Mouse (Mus musculus): Measurements from ENCODE around the gene Rnps1. TPM values are rescaled to one million over a fixed set of nuclear protein-coding genes. Genes with fewer than 3 reads are reported as not detected.
"Not testable (repeated sequence)": the region's sequence is repeated elsewhere in the genome, so short reads cannot be mapped to it uniquely, and the experiment has no call there.

Rnps1 gene
- total and polyA plus RNA-seq, 2 experiments from 2014 or later: 291 to 363 TPM

DNA sequence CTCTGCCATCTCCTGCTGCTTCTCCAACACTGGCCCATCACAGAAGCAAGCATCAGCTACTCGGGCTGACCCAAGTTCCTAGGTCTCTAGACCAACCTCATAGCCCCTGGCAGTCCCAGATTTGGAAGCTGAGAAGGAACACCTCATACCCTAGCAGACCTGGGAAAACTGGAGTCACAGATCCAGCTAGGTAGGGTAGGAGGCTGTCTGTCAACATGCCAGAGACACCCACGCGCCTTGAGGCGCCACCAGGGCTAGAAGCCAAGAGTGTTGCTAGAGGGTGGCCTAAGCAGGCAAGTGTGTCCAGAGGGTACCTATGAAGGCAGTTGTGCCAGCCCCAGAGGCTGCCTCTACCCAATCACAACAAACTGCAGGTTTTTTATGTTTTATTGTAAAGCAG lies 29.0 kb downstream of the Rnps1 start:
- no peak for ATAC-seq
- WGBS: 88% methylated on average over 4 of the region's 4 CpGs

DNA sequence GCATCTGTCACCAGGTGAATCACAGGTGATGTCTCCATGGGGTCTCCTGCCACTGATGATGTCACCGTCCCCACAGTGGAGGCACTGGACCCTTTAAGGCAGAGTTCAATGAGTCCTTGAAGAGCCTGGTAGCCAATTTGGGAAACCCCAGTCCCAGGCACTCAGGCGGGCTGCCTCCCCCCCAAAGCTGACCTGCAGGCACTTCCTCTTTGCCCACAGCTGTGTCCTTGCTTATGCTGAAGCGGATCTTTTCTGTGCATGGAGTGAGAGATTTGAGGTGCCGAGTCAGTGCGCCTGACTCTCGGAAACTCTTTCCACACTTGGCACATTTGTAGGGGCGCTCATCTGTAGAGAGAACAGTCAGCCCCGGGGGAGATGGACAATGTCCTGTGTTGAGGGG lies 32.2 kb downstream of the Rnps1 start:
- no peaks in the 10 kb centered on the region for H3K4me1 ChIP-seq (ENCODE audit: insufficient read depth)
- H3K4me2 ChIP-seq (ENCODE audit: low read depth): no peak overlapping the region
- no peak overlapping the region for H3K4me3 ChIP-seq (ENCODE audit: low read depth, low read length)
- no peak for TF ChIP-seq CTCF (IDR thresholded peaks at IDR 0.05; ENCODE audit: low read depth)
- no peaks in the 10 kb centered on the region for H3K9me3 ChIP-seq (ENCODE audit: low read length)
- no peak overlapping the region for H3K9ac ChIP-seq
- no peaks in the 10 kb centered on the region for H3K27me3 ChIP-seq (ENCODE audit: insufficient read depth, low read length)
- ATAC-seq (no peak), DNase-seq (no peak)
- 96% methylated on average over 8 of the region's 8 CpGs for WGBS
- no peak overlapping the region for H3K27ac ChIP-seq (ENCODE audit: low read depth, low read length)
- H3K36me3 ChIP-seq (ENCODE audit: insufficient read depth): peaks cover 85% of the 10 kb centered on the region

More for the DNA sequence above, 29.0 kb downstream of the Rnps1 start:
- Histone ChIP-seq H3K27ac (ENCODE audit: low read depth, low read length) (no peak overlapping the region), H3K27me3 (ENCODE audit: insufficient read depth, low read length) (no peaks in the 10 kb centered on the region), H3K4me2 (ENCODE audit: low read depth) (no peak overlapping the region), H3K9me3 (ENCODE audit: low read length) (no peaks in the 10 kb centered on the region), H3K4me1 (ENCODE audit: insufficient read depth) (no peaks in the 10 kb centered on the region), H3K4me3 (ENCODE audit: low read depth, low read length) (no peak overlapping the region), H3K36me3 (ENCODE audit: insufficient read depth) (peaks cover 82% of the 10 kb centered on the region), H3K9ac (no peak overlapping the region)
- DNase-seq: no peak
- no peak for TF ChIP-seq CTCF (IDR thresholded peaks at IDR 0.05; ENCODE audit: low read depth)

DNA sequence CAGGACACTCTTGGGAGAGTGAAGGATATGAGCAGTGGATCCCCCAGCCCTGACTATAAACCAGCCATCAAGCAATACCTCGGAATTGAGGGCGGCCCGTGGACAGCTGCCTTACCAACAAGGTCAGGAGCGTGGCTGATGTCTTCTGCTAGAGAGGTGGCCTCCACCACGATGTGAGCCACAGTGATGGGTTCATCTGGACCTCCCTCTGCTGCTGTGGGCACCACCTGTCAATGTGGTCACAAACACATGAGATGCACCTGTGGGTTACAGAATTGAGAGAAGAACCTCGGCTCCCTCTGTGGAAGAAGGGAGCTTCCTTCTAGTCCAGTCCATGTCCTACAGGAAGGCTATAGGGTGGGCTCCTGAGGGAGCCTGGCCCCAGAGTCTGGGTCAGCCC lies 35.1 kb downstream of the Rnps1 start:
- no peak overlapping the region for H3K4me2 ChIP-seq (ENCODE audit: low read depth)
- DNase-seq: no peak
- peaks cover 64% of the 10 kb centered on the region for H3K36me3 ChIP-seq (ENCODE audit: insufficient read depth)
- ATAC-seq: no peak
- 94% methylated on average over 6 of the region's 6 CpGs for WGBS
- no peaks in the 10 kb centered on the region for H3K27me3 ChIP-seq (ENCODE audit: insufficient read depth, low read length)
- no peak for TF ChIP-seq CTCF (IDR thresholded peaks at IDR 0.05; ENCODE audit: low read depth)
- H3K9ac ChIP-seq: no peak overlapping the region
- peaks cover 10% of the 10 kb centered on the region; the same call in 1 of the 2 replicates for H3K4me1 ChIP-seq (ENCODE audit: insufficient read depth)
- H3K9me3 ChIP-seq (ENCODE audit: low read length): no peaks in the 10 kb centered on the region
- H3K4me3 ChIP-seq (ENCODE audit: low read depth, low read length): no peak overlapping the region
- H3K27ac ChIP-seq (ENCODE audit: low read depth, low read length): no peak overlapping the region

DNA sequence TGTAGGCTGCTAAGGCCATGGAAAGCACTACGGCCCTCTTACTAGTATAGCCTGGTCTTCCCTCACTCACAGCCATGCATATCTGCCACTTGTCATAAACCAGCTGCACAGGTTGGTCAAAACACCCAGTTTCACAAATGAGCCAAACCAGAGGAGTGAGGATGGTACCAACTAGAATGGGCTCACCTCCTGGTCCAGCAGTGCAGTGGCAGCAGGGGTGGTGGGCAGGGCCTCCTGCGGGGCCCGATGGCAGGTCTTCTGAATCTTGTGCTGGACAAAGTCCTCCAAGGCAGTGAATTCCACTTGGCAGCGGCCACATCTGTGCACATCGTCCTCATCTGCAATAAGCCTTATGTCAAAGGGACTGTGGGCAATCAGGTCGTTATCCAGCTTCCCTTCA lies 36.9 kb downstream of the Rnps1 start:
- Histone ChIP-seq H3K4me3 (ENCODE audit: low read depth, low read length) (no peak overlapping the region), H3K9ac (no peak overlapping the region), H3K4me2 (ENCODE audit: low read depth) (no peak overlapping the region), H3K36me3 (ENCODE audit: insufficient read depth) (peaks cover 47% of the 10 kb centered on the region), H3K4me1 (ENCODE audit: insufficient read depth) (peaks cover 10% of the 10 kb centered on the region; the same call in 1 of the 2 replicates), H3K9me3 (ENCODE audit: low read length) (no peaks in the 10 kb centered on the region), H3K27ac (ENCODE audit: low read depth, low read length) (no peak overlapping the region), H3K27me3 (ENCODE audit: insufficient read depth, low read length) (no peaks in the 10 kb centered on the region)
- no peak for ATAC-seq
- WGBS: 92% methylated on average over 6 of the region's 6 CpGs
- no peak for DNase-seq
- TF ChIP-seq CTCF (IDR thresholded peaks at IDR 0.05; ENCODE audit: low read depth): no peak

DNA sequence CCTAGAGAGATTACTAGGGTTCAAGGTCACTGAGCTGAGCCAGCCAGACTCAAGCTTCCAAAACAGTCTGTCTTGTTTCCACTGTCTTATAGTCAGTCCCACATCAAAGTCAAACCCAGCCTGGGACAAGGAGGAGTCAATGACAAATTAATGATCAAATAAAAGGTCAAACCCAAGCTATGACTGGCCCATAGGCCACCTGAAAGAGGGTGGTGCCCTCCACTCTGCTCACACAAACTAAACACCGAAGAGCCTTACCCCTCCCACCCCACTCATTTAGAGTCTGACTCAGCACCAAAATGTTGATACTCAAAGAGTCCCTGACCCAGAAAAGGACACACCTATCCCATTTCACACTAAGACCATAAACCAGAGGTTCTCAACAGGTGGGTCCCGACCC lies 39.0 kb downstream of the Rnps1 start:
- Histone ChIP-seq H3K9me3 (ENCODE audit: low read length) (no peaks in the 10 kb centered on the region), H3K27me3 (ENCODE audit: insufficient read depth, low read length) (no peaks in the 10 kb centered on the region), H3K36me3 (ENCODE audit: insufficient read depth) (peaks cover 27% of the 10 kb centered on the region), H3K27ac (ENCODE audit: low read depth, low read length) (no peak overlapping the region), H3K4me2 (ENCODE audit: low read depth) (no peak overlapping the region), H3K4me3 (ENCODE audit: low read depth, low read length) (no peak overlapping the region), H3K4me1 (ENCODE audit: insufficient read depth) (peaks cover 10% of the 10 kb centered on the region; the same call in 1 of the 2 replicates), H3K9ac (no peak overlapping the region)
- 92% methylated on average over 2 of the region's 2 CpGs for WGBS
- ATAC-seq (no peak), DNase-seq (no peak)
- no peak for TF ChIP-seq CTCF (IDR thresholded peaks at IDR 0.05; ENCODE audit: low read depth)

DNA sequence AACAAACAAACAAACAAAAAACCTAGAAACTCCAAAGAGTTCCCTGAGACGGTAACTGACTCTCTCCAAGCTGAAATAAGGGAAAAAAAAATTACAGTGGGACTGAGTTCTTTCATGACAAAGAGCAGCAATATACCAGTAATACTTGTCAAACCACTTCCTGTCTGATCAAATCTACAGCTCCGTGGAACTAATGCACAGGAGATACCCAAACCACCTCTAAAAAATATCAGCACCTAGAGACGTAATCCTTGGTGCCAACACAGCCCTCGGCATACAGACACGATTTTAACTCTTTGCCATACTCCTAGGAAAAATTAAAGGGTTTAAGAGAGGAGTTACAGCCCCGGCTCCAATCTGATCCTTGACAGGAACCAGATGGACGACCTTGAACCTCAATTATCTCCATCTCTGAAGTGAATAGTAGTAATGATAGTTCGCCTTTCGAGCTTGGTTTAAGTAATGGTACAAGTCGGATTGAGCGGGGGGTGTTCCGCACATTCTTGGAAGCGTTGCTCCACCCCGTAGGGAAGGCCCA lies 39.9 kb downstream of the Rnps1 start:
- Histone ChIP-seq H3K27ac (ENCODE audit: low read depth, low read length) (peak overlapping the region; percentile 93), H3K4me3 (ENCODE audit: low read depth, low read length) (peak overlapping the region; percentile 81), H3K4me1 (ENCODE audit: insufficient read depth) (peaks cover 10% of the 10 kb centered on the region; the same call in 1 of the 2 replicates), H3K9ac (peak overlapping the region; percentile 94), H3K9me3 (ENCODE audit: low read length) (no peaks in the 10 kb centered on the region), H3K4me2 (ENCODE audit: low read depth) (peak overlapping the region; percentile 83), H3K36me3 (ENCODE audit: insufficient read depth) (peaks cover 18% of the 10 kb centered on the region), H3K27me3 (ENCODE audit: insufficient read depth, low read length) (no peaks in the 10 kb centered on the region)
- WGBS: 7% methylated on average over 14 of the region's 14 CpGs
- TF ChIP-seq CTCF (IDR thresholded peaks at IDR 0.05; ENCODE audit: low read depth): no peak
- ATAC-seq: no peak
- DNase-seq: peak; percentile 16

DNA sequence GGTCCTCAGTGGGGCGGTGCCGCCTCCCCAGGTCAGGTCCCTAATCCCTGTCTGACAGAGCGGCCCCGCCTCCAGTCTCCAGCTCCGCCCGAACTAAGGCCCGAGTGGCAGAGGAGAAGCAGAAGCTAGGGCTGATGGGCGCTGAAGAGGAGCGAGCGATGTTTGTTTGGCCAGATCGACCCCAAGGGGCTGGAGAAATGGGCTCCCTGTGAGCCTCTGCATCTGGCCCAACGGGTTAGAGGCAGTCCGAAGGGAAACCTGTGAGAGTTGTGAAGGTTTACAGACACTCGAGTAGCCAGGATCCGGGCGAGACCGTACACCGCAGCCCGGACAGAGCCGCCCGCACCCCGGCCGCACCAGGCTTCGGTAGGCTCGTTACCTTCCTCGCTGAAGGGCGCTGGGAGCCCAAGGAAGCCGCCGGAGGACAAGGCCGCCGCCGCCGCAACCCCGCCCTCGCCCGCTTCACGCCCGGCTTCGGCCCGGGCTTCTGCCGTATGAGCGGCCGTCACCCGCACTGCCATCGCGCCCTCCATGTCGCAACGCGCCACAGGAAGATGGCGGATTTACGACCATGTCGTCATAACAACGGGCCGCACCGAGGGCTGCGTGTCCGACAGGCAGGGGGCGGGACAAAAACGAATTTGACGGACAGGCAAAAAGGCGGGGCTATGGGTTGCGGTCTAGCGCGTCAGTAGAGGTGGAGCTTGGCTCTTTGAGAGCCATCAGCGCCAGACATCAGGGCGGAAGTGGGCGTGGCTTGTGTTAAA lies 40.6 kb downstream of the Rnps1 start:
- Histone ChIP-seq H3K36me3 (ENCODE audit: insufficient read depth) (peaks cover 11% of the 10 kb centered on the region; the same call in 1 of the 2 replicates), H3K27me3 (ENCODE audit: insufficient read depth, low read length) (no peaks in the 10 kb centered on the region), H3K9me3 (ENCODE audit: low read length) (no peaks in the 10 kb centered on the region), H3K4me1 (ENCODE audit: insufficient read depth) (peaks cover 10% of the 10 kb centered on the region; the same call in 1 of the 2 replicates), H3K9ac (peak overlapping the region; percentile 94), H3K4me3 (ENCODE audit: low read depth, low read length) (peak overlapping the region; percentile 81), H3K27ac (ENCODE audit: low read depth, low read length) (peak overlapping the region; percentile 93), H3K4me2 (ENCODE audit: low read depth) (peak overlapping the region; percentile 83)
- TF ChIP-seq CTCF (IDR thresholded peaks at IDR 0.05; ENCODE audit: low read depth): peak; percentile 29
- ATAC-seq: peak; percentile 97
- peak; percentile 99 for DNase-seq
- WGBS: 3% methylated on average over 67 of the region's 67 CpGs

DNA sequence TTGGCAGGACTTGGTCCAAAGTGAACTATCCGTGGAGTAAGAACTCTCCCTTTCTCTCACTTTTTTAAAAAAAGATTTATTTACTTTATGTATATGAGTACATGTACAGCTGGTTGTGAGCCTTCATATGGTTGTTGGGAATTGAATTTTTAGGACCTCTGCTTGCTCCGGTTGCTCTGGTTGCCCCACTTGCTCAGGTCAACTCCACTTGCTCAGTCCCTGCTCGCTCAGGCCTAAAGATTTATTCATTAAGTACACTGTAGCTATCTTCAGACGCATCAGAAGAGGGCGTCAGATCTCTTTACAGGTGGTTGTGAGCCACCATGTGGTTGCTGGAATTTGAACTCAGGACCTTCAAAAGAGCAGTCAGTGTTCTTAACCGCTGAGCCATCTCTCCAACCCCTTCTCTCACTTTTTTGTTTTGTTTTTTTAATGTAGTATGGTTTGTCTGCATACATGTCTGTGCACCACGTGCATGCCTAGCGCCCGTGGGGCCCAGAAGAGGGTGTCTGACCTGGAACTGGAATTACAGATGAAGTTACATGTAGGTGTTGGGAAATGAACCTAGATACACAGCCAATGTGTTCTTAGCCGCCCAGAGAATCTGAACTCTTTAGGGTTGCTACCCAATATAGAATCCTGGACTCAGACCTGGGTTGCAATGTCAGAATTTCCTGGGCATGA lies 41.3 kb downstream of the Rnps1 start:
- WGBS: 48% methylated on average over 10 of the region's 10 CpGs
- Histone ChIP-seq H3K4me3 (ENCODE audit: low read depth, low read length) (peak overlapping the region; percentile 81), H3K4me2 (ENCODE audit: low read depth) (peak overlapping the region; percentile 83)
- H3K36me3 ChIP-seq (ENCODE audit: insufficient read depth); H3K9me3 ChIP-seq (ENCODE audit: low read length); H3K27ac ChIP-seq (ENCODE audit: low read depth, low read length); ATAC-seq; H3K9ac ChIP-seq; H3K27me3 ChIP-seq (ENCODE audit: insufficient read depth, low read length); DNase-seq; H3K4me1 ChIP-seq (ENCODE audit: insufficient read depth): not testable (repeated sequence)
